Mouse (Mus musculus): ENCODE data around the gene Cldnd1. TPM values are rescaled to one million over a fixed set of nuclear protein-coding genes. Genes with fewer than 3 reads are reported as not detected.

Gene Cldnd1
- polyA plus RNA-seq (2014; fragmentation: Nextera tagmentation; extraction: Ambion mirVana), result 125 and 137 TPM in 2 replicates

DNA sequence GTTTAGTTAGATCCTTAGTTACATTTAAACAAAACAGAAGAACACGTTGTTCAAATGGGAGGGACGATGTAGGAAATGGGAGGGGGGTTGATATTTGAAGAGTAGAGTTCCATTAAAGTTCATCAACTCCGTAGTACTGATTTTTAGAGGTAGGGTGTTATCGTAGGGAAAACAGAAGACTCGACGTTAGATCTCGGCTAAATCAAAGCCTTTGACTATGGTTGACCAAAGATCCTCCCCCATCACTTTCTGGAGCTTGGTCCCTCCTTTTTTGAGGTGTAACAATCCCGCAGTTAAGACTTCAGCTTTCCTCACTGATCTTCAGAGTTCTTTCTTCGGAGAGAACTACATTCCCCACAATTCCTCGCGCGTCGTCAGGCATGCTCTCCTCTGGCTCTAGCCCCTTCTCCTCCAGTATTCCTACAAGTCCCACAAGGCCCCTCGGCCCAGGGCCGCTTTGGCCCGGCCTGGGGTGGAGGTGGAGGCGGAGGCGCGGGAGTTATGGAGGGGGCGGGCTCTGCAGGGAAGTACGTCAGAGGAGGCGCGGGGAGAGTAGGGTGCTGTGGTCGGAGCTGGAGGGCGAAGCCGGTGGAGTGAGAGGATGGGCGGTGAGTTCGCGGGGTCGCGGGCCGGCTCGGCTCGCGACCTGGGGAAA, at the start of gene Cldnd1:
TSS of gene Cldnd1 (plus strand) at position 434 of the 655 bp plus-strand sequence.
- WGBS, result 2% methylated on average over 35 of the region's 35 CpGs
- no peaks in the 10 kb centered on the region for H3K27me3 ChIP-seq (ENCODE audit: control insufficient read depth, insufficient read depth, low read length)
- H3K4me1 ChIP-seq (ENCODE audit: control insufficient read depth, insufficient read depth, low read length), result no peaks in the 10 kb centered on the region; the same call in 1 of the 2 replicates
- DNase-seq (ENCODE audit: low spot score, missing footprints), result peak; percentile 99
- peak within 1 kb of the TSS; percentile 55 for H3K4me3 ChIP-seq (ENCODE audit: low read depth, low read length)
- H3K9ac ChIP-seq (ENCODE audit: low read length), result peak within 1 kb of the TSS; percentile 62
- no peak within 1 kb of the TSS; the same call in 1 of the 2 replicates for H3K27ac ChIP-seq (ENCODE audit: low read depth, low read length)
- peak; percentile 100 for ATAC-seq (ENCODE audit: low FRiP score)
- H3K9me3 ChIP-seq (ENCODE audit: control insufficient read depth, low read length), result no peaks in the 10 kb centered on the region
- peaks cover 4% of the 10 kb centered on the region; the same call in 1 of the 2 replicates for H3K36me3 ChIP-seq (ENCODE audit: control insufficient read depth, insufficient read depth, low read length)
- peak within 1 kb of the TSS; percentile 43 for H3K4me2 ChIP-seq

DNA sequence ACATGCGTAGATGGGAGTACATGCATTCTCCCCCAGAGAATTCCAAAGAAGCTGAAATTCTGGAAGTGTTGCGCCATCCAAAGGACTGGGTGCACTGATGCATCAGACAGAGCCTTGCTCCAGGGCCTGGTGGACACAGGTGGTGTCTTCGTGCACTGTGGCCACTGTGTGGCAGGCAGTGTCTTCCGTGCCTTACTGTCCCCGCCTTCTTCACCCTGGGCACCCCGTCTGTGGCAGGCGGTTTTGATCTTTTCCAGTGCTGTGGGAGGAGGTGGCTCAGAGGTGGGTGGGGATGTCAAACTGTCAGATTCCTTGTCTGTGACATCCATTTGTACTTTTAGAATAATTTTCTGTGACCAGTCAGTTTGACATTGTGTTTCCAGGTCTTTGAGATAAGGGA, 49.0 kb upstream of the Cldnd1 start:
- DNase-seq (ENCODE audit: low spot score, missing footprints) (peak; percentile 31), ATAC-seq (ENCODE audit: low FRiP score) (0 out of 2 replicates have a peak, but pooled peaks have one; percentile 19)
- H3K27me3 ChIP-seq (ENCODE audit: control insufficient read depth, insufficient read depth, low read length), result no peaks in the 10 kb centered on the region
- H3K27ac ChIP-seq (ENCODE audit: low read depth, low read length), result no peak overlapping the region
- H3K4me2 ChIP-seq, result no peak overlapping the region
- H3K4me3 ChIP-seq (ENCODE audit: low read depth, low read length), result no peak overlapping the region
- H3K9me3 ChIP-seq (ENCODE audit: control insufficient read depth, low read length), result no peaks in the 10 kb centered on the region
- no peaks in the 10 kb centered on the region for H3K4me1 ChIP-seq (ENCODE audit: control insufficient read depth, insufficient read depth, low read length)
- 82% methylated on average over 7 of the region's 7 CpGs for WGBS
- no peak overlapping the region for H3K9ac ChIP-seq (ENCODE audit: low read length)
- H3K36me3 ChIP-seq (ENCODE audit: control insufficient read depth, insufficient read depth, low read length), result peaks cover 8% of the 10 kb centered on the region

DNA sequence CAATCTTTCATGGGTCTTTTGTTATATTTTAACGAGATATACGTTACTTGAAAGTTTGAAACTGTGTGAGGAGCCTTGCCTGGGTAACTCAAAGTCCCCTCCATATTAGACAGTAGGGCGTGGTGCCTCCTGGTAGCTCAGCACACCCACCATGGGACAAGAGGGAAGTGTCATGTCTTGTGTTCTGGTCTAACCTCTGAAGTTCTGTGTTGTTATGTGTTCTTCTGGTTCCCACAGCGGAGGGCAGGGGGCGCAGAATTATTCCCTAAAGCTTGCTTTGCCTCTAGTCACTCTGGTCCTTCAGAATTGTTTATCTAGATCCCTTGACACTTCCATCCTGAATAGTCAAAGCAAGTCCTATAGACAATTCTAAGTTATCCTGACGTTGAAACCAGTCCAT, 45.7 kb upstream of the Cldnd1 start:
- Histone ChIP-seq H3K27me3 (ENCODE audit: control insufficient read depth, insufficient read depth, low read length) (no peaks in the 10 kb centered on the region), H3K9ac (ENCODE audit: low read length) (no peak overlapping the region), H3K4me3 (ENCODE audit: low read depth, low read length) (no peak overlapping the region), H3K4me1 (ENCODE audit: control insufficient read depth, insufficient read depth, low read length) (no peaks in the 10 kb centered on the region), H3K27ac (ENCODE audit: low read depth, low read length) (no peak overlapping the region), H3K4me2 (no peak overlapping the region), H3K36me3 (ENCODE audit: control insufficient read depth, insufficient read depth, low read length) (no peaks in the 10 kb centered on the region), H3K9me3 (ENCODE audit: control insufficient read depth, low read length) (no peaks in the 10 kb centered on the region)
- 94% methylated on average over 6 of the region's 6 CpGs for WGBS
- ATAC-seq (ENCODE audit: low FRiP score) (no peak), DNase-seq (ENCODE audit: low spot score, missing footprints) (no peak)

DNA sequence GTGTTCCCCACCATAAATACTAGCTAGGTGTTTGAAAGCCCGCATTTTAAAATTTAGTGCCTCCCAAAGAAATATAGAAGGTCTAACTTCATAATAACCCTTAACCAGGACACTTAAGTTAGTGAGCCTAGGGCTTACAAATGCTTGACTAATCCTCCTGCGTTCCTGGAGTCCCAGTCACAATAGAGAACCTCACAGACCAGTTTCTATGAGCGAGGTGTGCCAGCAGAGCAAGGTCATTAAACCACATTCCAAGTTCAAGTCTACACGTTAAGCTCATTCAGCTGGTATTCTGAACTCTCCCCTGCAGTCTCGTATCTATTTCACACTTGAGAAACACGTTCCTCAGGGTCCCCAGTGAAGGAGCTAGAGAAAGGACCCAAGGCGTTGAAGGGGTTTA, 44.8 kb upstream of the Cldnd1 start:
- H3K4me3 ChIP-seq (ENCODE audit: low read depth, low read length), result no peak overlapping the region
- H3K4me1 ChIP-seq (ENCODE audit: control insufficient read depth, insufficient read depth, low read length), result no peaks in the 10 kb centered on the region
- no peak overlapping the region for H3K9ac ChIP-seq (ENCODE audit: low read length)
- no peaks in the 10 kb centered on the region for H3K36me3 ChIP-seq (ENCODE audit: control insufficient read depth, insufficient read depth, low read length)
- no peak overlapping the region for H3K4me2 ChIP-seq
- DNase-seq (ENCODE audit: low spot score, missing footprints) (no peak), ATAC-seq (ENCODE audit: low FRiP score) (no peak)
- WGBS, result 83% methylated on average over 7 of the region's 7 CpGs
- no peaks in the 10 kb centered on the region for H3K27me3 ChIP-seq (ENCODE audit: control insufficient read depth, insufficient read depth, low read length)
- no peak overlapping the region for H3K27ac ChIP-seq (ENCODE audit: low read depth, low read length)
- H3K9me3 ChIP-seq (ENCODE audit: control insufficient read depth, low read length), result no peaks in the 10 kb centered on the region

DNA sequence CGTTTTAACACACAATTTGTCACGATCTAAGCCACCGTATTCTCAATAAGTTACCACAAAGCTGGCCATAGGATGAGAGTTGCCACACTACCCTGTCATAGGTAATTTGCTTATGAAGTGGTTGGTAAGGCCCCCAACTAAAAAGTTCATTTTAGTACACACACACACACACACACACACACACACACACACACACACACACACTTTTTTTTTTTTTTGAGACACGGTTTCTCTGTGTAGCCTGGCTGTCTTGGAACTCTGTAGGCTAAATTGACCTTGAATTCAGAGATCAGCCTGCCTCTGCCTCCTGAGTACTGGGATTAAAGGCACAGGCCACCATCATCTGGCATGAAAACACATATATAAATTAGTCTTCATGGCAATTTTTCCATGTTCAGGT, 43.8 kb upstream of the Cldnd1 start:
- Histone ChIP-seq H3K36me3 (ENCODE audit: control insufficient read depth, insufficient read depth, low read length) (no peaks in the 10 kb centered on the region), H3K4me3 (ENCODE audit: low read depth, low read length) (no peak overlapping the region), H3K4me2 (no peak overlapping the region), H3K4me1 (ENCODE audit: control insufficient read depth, insufficient read depth, low read length) (no peaks in the 10 kb centered on the region), H3K9me3 (ENCODE audit: control insufficient read depth, low read length) (no peaks in the 10 kb centered on the region), H3K9ac (ENCODE audit: low read length) (no peak overlapping the region), H3K27me3 (ENCODE audit: control insufficient read depth, insufficient read depth, low read length) (no peaks in the 10 kb centered on the region), H3K27ac (ENCODE audit: low read depth, low read length) (no peak overlapping the region)
- ATAC-seq (ENCODE audit: low FRiP score) (no peak), DNase-seq (ENCODE audit: low spot score, missing footprints) (no peak)
- 93% methylated on average over 4 of the region's 4 CpGs for WGBS

DNA sequence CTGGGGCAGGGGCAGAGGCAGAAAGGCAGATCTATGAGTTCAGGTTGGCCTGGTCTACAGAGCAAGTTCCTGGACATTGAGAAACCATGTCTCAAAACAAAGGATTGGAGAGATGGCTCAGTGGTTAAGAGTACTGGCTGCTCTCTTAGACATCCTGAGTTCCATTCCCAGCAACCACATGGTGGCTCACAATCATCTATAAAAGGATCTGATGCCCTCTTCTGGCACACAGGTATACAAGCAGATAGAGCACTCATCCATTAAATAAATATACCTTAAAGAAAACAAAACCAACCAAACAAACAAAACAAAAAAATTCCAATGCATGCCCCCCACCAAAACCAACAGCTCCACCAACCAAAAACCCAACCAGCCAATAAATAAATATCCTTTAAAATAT, 43.2 kb upstream of the Cldnd1 start:
- H3K27me3 ChIP-seq (ENCODE audit: control insufficient read depth, insufficient read depth, low read length), result no peaks in the 10 kb centered on the region
- no peak overlapping the region for H3K9ac ChIP-seq (ENCODE audit: low read length)
- H3K9me3 ChIP-seq (ENCODE audit: control insufficient read depth, low read length), result no peaks in the 10 kb centered on the region
- no peak overlapping the region for H3K4me3 ChIP-seq (ENCODE audit: low read depth, low read length)
- H3K36me3 ChIP-seq (ENCODE audit: control insufficient read depth, insufficient read depth, low read length), result no peaks in the 10 kb centered on the region
- no peak overlapping the region for H3K4me2 ChIP-seq
- no peaks in the 10 kb centered on the region for H3K4me1 ChIP-seq (ENCODE audit: control insufficient read depth, insufficient read depth, low read length)
- ATAC-seq (ENCODE audit: low FRiP score) (no peak), DNase-seq (ENCODE audit: low spot score, missing footprints) (no peak)
- no peak overlapping the region for H3K27ac ChIP-seq (ENCODE audit: low read depth, low read length)

DNA sequence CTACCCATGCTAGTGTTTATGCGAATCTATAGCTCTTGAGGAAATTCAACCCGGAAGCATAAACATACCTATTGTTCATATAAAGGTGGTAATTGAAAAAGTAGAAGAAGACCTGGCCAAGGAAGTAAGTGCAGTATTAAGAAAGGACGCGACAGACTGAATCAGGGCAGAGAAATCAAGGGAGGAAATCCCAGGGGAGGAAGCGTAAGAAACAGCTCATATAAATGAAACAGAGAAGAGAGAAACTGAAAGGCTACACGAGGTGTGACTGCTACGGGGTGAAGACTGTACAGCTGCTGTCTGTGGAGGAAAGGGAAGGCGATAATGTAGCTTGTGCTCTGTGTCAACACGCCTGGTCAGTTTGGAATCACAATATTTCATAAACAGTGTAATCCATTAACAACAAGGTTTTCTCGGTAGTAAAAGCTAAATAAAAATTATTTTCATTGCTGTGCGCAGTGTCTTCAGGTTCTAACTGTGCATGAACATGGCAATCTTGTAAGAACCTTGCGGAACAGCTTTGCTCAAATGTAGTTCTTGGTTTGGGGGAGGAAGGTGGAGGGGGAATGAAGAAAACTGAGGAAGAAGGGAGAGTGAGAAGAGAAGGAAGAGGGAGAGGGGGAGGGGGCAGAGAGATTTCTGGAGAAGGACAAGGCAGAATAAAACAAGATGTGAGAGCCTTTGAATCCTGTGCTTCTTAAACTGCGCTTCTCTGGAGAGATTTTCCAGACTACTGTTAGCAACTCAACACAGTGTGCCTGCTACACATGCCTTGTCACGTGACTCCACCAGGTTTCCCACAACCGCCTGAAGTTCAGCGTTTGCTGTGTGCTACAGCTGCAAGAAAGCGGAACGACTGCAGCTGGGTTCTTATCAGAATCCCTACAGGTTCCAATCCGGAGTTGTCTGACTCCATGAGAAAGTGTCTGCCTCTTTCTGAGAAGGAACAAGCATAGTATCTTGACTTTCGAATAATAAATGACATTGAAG, 41.9 kb upstream of the Cldnd1 start:
- Histone ChIP-seq H3K27ac (ENCODE audit: low read depth, low read length) (no peak overlapping the region), H3K4me1 (ENCODE audit: control insufficient read depth, insufficient read depth, low read length) (no peaks in the 10 kb centered on the region), H3K27me3 (ENCODE audit: control insufficient read depth, insufficient read depth, low read length) (no peaks in the 10 kb centered on the region), H3K36me3 (ENCODE audit: control insufficient read depth, insufficient read depth, low read length) (no peaks in the 10 kb centered on the region), H3K9ac (ENCODE audit: low read length) (no peak overlapping the region), H3K4me2 (no peak overlapping the region), H3K4me3 (ENCODE audit: low read depth, low read length) (no peak overlapping the region), H3K9me3 (ENCODE audit: control insufficient read depth, low read length) (no peaks in the 10 kb centered on the region)
- no peak for ATAC-seq (ENCODE audit: low FRiP score)
- 84% methylated on average over 20 of the region's 20 CpGs for WGBS
- no peak for DNase-seq (ENCODE audit: low spot score, missing footprints)

DNA sequence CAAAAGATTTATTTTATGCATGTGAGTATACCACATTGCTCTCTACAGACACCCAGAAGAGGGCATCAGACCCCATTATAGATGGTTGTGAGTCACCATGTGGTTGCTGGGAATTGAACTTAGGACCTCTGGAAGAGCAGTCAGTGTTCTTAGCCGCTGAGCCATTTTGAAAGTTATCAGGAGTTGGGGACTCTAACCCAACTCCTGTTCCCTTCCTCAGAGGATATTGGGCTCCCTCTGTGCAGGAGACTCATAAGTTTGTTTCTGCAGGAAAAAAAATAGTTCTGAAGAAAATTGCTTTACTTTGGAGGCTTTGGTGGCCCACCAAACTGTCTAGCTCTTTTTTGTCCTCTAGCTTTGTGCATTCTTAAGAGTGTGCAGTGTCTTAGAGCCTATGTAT, 39.2 kb upstream of the Cldnd1 start:
- WGBS, result 94% methylated on average over 1 of the region's 1 CpGs

DNA sequence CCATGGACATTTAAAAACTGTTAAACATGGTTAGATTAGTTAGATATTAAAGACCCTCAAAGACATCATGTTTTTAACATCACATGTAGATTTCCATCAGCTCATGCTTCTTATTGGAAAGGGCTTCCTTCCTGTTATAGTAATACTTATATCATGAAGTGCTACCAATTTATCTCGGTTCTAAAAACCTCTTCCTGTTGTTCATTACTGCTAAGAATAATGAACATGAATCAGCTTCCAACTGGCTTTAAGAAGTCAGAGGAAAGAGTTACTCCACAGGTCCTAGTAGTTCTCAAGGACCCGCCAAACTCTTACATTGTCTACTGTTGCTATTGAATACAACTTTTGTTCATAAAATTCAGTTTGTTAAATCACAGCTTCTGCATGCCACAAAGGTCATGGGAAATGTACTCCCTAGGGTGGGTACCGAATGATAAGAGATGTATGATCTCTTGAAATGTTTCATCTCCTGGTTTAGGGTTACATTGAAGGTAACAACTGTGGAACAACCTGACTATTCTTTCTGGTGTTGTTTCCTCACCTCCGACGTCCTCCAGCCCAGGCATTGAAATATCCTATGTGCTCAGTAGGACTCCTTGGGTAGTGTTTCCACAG, 38.0 kb upstream of the Cldnd1 start:
- ATAC-seq (ENCODE audit: low FRiP score) (no peak), DNase-seq (ENCODE audit: low spot score, missing footprints) (no peak)
- no peak overlapping the region for H3K9ac ChIP-seq (ENCODE audit: low read length)
- H3K36me3 ChIP-seq (ENCODE audit: control insufficient read depth, insufficient read depth, low read length), result no peaks in the 10 kb centered on the region
- H3K4me3 ChIP-seq (ENCODE audit: low read depth, low read length), result no peak overlapping the region
- no peaks in the 10 kb centered on the region for H3K27me3 ChIP-seq (ENCODE audit: control insufficient read depth, insufficient read depth, low read length)
- no peaks in the 10 kb centered on the region for H3K9me3 ChIP-seq (ENCODE audit: control insufficient read depth, low read length)
- H3K4me2 ChIP-seq, result no peak overlapping the region
- 91% methylated on average over 5 of the region's 5 CpGs for WGBS
- H3K27ac ChIP-seq (ENCODE audit: low read depth, low read length), result no peak overlapping the region
- H3K4me1 ChIP-seq (ENCODE audit: control insufficient read depth, insufficient read depth, low read length), result no peaks in the 10 kb centered on the region

More for the DNA sequence above, 39.2 kb upstream of the Cldnd1 start:
- Histone ChIP-seq H3K27ac (ENCODE audit: low read depth, low read length) (no peak overlapping the region), H3K4me1 (ENCODE audit: control insufficient read depth, insufficient read depth, low read length) (no peaks in the 10 kb centered on the region), H3K27me3 (ENCODE audit: control insufficient read depth, insufficient read depth, low read length) (no peaks in the 10 kb centered on the region), H3K4me2 (no peak overlapping the region), H3K9ac (ENCODE audit: low read length) (no peak overlapping the region), H3K9me3 (ENCODE audit: control insufficient read depth, low read length) (no peaks in the 10 kb centered on the region), H3K36me3 (ENCODE audit: control insufficient read depth, insufficient read depth, low read length) (no peaks in the 10 kb centered on the region), H3K4me3 (ENCODE audit: low read depth, low read length) (no peak overlapping the region)
- DNase-seq (ENCODE audit: low spot score, missing footprints) (no peak), ATAC-seq (ENCODE audit: low FRiP score) (no peak)
